Mouse (Mus musculus) adrenal gland, postnatal 36 days (tissue): ENCODE data around the gene Fzd2. TPM values are rescaled to one million over a fixed set of nuclear protein-coding genes. Genes with fewer than 3 reads are reported as not detected.
"Not testable (repeated sequence)": the region's sequence is repeated elsewhere in the genome, so short reads cannot be mapped to it uniquely, and the experiment has no call there.

Experiments
- DNase-seq, 2 experiments: peaks; one replicate each; pipeline ENCODE4 v3.0.0; 2021; ENCODE audit warnings: mixed read lengths in 1 of 2
- total RNA-seq, 2 experiments: library from RNA; stranded (reverse); gene quantifications; 2 replicates each; pipeline ENCODE4 v1.2.3; 2021

Gene Fzd2
- total RNA-seq, 2 experiments from 2014 or later: 3.1 to 4.2 TPM

DNA sequence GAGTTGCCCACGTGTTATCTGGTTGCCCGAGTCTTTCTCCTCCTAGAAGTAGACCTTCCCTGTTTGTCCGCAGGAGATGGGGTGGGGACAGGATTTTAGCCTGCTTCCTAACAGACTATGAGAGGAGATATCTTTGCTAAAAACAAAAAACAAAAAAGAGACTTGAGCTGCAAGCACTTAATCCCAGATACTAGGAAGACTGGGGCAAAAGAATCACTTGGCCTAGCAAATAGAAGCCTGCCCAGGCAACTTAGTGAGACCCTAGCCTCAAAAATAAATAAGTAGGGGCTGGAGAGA lies 24.2 kb upstream of the Fzd2 start:
- no peak for DNase-seq

- peak in 1 of 2 experiments; percentile 9 for DNase-seq
Observed at GRCm38 (mm10) chr11:102581281-102582015, 22.7 kb upstream of the Fzd2 start.

DNA sequence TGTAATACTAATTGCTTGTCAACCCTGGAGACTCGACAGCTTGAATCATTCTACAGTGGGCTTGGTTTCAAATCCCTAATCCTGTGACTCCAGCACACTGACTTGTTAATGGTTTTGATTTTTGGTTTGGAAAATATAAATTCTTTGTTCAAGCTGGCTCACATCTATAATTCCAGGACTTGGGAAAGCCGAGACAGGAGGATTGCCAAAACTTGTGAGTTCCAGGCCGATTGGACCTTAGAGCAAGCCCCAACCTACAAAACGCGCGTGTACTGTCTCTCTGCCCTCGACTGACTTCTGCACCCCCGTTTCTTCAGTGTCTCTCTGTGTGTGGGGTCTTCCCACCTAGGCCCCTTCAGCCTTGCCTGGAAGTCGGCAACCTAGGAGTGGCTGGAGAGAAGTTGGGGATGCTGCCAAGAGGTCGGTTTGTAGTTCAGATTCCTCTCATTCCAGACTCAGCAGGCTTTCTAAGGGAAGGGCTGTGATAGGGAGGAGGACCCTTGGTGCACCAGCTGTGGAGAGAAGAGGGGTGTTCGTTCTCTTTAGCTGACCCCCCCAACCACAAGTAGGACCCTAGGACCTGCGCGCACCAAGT lies 22.1 kb upstream of the Fzd2 start:
- peak in 1 of 2 experiments; percentile 18 for DNase-seq

- no peak for DNase-seq
Observed at GRCm38 (mm10) chr11:102582736-102583135, 21.5 kb upstream of the Fzd2 start.

- DNase-seq: no peak
Observed at GRCm38 (mm10) chr11:102586445-102587130, 17.6 kb upstream of the Fzd2 start.

- no peak for DNase-seq
Observed at GRCm38 (mm10) chr11:102587554-102587953, 16.6 kb upstream of the Fzd2 start.

- no peak for DNase-seq
Observed at GRCm38 (mm10) chr11:102595341-102595820, 8.8 kb upstream of the Fzd2 start.

- no peak for DNase-seq
Observed at GRCm38 (mm10) chr11:102599912-102600311, 4.3 kb upstream of the Fzd2 start.

DNA sequence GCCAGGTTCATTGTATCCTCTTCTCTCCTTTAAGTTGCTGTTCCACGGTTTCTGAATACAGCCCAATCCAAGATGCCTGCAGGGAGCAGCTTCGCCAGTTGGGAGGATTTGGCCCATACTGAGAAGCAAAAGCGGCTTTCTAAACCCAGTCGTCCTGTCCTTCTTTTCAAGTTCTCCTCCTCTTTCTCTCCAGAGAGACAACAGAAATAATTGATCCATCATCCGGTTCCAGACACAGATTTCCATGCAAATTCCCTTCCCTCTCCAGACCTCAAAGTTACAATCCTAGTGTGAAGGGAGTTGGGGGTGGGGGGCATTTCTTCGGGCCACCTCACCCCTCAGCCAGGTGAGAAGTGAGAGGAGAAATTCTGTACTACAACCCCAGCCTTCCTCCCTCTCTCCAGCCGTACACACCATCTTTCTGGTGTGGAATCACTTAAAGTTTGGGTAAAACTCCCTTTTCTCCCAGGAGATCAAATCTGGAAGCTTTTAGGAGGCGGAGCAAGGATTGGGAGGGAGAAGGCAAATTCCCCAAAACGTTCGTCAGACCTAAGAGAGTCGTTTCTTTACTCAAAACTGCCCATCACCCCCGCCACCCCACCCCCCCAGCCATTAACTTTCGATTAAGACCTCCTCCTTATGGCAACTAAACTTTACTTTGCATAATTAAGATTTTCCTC lies 1.2 kb upstream of the Fzd2 start:
- DNase-seq: no peak

DNA sequence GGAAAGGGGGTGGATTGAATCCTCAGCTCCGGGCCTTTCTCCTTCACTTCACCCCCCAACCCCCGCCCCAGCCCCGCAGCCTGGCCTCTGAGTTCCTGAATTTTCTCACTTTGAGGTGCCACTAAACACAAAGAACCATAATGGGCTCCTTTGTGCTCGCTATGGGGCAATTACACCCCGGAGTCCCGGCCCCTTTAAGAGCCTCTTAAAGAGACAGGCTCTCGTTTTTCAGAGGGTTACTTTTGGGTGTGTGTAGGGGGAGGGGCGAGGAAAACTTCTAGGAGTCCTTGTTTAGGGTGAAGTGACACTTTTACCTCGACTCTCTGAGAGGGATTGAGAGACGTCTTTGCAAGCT lies 723 bp upstream of the Fzd2 start:
- peak; percentile 53 to 75 for DNase-seq

GRCm38 (mm10) chr11:102604777-102605552 lies 769 bp downstream of the Fzd2 start:
- peak; percentile 49 to 64 for DNase-seq

DNA sequence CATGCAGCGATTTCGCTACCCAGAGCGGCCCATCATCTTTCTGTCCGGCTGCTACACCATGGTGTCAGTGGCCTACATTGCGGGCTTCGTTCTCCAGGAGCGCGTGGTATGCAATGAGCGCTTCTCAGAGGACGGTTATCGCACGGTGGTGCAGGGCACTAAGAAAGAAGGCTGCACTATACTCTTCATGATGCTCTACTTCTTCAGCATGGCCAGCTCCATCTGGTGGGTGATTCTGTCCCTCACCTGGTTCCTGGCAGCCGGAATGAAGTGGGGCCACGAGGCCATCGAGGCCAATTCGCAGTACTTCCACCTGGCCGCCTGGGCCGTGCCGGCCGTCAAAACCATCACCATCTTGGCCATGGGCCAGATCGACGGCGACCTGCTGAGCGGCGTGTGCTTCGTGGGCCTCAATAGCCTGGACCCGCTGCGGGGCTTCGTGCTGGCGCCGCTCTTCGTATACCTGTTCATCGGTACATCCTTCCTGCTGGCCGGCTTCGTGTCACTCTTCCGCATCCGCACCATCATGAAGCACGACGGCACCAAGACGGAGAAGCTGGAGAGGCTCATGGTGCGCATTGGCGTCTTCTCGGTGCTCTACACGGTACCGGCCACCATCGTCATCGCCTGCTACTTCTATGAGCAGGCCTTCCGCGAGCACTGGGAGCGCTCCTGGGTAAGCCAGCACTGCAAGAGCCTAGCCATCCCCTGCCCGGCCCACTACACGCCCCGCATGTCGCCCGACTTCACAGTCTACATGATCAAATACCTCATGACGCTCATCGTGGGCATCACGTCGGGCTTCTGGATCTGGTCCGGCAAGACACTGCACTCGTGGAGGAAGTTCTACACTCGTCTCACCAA lies 1.6 kb downstream of the Fzd2 start:
- no peak for DNase-seq

- DNase-seq: no peak
Observed at GRCm38 (mm10) chr11:102606751-102607171, 2.6 kb downstream of the Fzd2 start.

- not testable (repeated sequence) for DNase-seq
Observed at GRCm38 (mm10) chr11:102607201-102607600, 3.0 kb downstream of the Fzd2 start.

- no peak for DNase-seq
Observed at GRCm38 (mm10) chr11:102607686-102608548, 3.7 kb downstream of the Fzd2 start.

- no peak for DNase-seq
Observed at GRCm38 (mm10) chr11:102608691-102609090, 4.5 kb downstream of the Fzd2 start.

DNA sequence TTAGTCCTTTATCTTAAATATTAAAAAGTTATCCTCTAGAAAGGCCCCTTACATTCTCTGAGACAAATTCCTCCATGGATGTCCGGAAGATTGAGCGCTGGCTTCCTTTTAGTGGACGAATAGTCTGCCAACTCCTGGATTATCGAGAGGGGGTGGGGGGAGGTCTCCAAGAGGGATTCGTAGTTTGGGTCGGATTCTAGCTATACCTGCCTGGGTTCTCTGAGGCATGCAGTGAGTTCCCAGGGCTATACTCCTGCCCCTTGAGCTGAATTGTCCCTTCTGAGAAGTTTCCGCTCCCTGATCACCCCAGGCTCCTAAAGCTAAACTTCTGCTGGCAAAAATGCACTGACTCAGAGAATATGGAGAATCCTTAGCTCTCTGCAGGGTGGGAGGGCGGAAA lies 5.3 kb downstream of the Fzd2 start:
- no peak for DNase-seq

DNA sequence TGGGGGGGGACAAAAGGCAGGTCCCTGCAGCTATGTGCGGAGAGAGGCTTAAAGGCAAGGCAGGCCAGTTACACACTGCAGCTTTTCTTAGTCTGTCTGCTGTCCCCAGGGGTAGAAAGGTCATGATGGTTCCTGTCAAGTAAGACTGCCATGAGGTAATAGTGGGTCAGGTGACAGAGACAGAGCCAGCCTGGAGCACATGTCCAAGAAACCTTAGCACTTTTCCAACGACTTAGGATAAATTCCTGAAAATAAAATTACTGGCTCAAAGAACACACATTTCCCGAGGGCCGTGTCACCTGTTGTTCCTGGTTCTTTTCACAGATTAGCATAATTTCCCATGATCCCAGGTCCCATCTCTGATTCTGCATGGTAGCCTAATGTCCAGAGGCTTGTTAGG lies 6.1 kb downstream of the Fzd2 start:
- DNase-seq: no peak

DNA sequence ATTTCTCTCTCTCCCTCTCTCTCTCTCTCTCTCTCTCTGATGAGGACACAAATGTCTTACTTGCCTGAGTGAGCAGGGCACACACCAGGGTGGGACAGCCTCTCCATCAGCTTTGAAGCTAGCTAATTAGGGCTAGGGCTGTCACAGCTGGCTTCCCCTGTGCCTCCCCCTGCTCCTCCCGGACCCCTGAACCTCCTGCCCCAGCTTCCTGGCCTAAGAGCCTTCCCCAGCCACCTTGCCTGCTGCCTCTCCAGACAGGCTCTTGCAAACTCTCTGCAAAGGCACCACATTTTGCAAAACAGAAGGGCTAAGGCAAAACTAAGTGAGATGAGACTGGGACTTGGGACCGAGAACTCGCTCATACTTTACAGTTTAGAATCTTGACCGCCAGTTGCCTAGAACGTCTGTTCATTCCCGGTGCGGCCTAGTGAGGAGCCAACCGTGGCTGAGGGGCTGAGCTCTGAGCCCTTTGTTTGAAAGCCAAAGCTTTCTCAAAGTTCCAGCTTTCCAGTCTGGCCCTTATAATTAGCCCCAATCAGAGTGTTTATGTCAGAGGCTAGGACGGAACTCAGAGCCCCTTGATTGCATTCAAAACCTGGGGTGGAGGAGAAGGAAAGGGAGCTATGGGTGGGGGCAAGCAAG lies 6.6 kb downstream of the Fzd2 start:
- no peak for DNase-seq

GRCm38 (mm10) chr11:102611317-102611705 lies 7.1 kb downstream of the Fzd2 start:
- no peak for DNase-seq
